Mouse (Mus musculus): ENCODE data around the gene Pkdrej.
"Not testable (repeated sequence)": the region's sequence is repeated elsewhere in the genome, so short reads cannot be mapped to it uniquely, and the experiment has no call there.

Gene Pkdrej

DNA sequence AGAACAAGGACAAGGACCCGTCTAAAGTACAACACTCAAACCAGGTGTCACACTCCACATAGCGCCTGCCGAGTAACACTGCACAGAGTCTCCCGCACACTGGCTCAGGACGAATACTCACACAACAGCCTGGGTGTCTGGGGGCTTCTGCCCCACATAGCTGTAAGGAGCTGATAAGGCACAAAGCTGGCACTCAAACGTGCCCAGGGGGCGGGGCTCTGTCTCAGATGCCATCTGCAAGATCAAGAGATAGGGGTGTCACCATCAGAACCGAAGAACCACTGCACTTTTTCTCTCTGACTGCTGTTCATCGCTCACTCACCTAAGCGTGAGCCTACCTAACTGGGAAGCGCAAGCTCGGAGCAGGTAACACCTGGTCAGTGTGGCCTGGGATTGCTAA, 12.4 kb downstream of the Pkdrej start:
- peak; percentile 32 for DNase-seq (ENCODE audit: low read depth)

DNA sequence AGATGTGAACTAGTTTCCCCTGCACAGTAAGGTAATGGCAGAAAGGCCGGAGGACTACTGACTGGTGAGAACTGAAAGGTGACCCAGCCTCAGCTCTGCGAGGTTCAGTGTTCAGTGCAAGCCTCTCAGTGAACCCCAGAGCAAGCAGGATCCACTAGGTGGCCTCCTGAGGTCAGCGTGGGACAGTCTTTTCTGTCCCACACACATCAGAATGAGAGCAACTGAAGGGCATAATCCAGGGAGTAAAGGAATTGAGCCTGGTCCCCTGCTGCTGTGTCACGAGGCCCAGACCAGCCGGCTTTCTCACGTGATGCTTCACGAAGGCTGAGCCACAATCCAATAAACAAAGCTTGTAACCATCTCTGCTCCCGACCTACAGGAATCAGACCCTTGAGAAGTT, 13.1 kb downstream of the Pkdrej start:
- no peak for DNase-seq (ENCODE audit: low read depth)

DNA sequence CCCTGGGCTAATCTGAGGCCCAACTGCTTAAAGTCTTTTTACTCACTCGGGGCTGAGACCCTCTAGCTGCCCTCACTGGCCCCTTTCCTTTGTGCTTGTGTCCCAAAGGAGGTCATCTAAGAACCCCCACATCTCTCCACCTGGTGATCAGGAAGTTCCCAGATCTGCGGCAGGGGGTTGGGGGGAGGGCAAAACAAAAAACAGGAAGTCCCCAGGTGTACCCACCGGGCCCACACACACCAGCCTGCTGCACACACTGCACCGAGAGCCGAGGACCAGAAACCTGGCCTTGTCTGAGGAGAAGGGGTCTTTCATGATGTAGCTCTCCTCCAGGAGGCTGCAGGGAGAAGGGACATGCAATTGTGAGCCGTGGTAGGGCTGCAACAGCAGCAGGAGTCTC, 13.5 kb downstream of the Pkdrej start:
- no peak for DNase-seq (ENCODE audit: low read depth)

DNA sequence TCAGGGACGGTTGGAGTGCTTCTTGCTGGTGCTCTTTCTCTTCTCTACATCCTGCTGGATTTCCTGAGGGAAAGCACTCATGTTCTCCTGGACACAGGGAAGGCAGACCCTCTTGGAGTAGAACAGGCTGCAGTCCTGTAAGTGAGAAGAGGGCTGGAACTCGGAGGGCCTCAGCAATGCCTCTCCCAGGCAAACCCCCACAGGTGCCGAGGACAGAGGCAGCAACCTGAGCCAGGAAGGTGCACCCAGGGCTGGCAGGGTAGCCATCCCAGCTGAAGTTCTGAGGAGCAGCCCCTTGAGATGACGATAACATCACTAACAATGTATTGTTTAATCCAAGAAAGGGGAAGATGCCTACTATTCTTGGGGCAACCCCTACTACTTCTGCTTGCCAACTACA, 14.1 kb downstream of the Pkdrej start:
- no peak for DNase-seq (ENCODE audit: low read depth)

DNA sequence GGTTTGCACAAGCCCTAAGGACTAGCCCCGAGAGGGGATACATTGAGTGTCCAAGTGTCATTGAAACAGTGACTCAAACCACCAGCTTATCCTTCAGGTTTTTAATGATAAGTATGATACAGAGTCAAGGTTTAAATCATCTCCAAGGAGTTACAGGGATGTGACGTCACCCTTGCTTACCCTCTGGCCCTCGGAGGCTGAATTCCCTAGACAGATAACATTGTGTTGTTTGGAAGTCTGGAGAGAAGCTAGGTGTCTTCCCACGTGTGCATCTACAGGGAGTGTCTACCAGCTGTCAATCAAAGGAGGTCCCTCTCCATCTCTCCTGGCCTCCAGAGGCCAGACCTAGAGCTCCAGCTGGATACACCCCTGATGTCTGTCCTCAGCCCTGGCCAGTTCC, 14.6 kb downstream of the Pkdrej start:
- DNase-seq (ENCODE audit: low read depth) = no peak

DNA sequence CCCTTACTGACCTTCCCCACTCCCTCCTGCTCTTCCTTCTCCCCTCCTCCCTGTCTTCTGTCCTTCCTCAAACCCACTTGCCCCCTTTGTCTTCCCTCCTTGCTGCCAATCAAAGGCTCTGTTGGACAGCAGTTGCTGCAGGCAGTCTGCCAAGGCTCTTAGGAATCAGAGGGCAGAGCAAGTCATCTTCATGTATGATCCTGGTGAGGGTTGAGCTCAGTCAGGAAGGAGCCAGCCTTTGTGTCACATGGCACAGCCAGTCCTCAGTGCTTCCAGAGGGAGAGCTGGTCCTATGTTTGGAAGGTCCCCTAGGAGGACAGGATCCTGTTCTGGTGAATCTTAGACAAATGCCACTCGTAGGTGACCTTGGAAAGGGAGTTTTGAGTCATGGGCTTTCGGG, 18.6 kb downstream of the Pkdrej start:
- no peak for DNase-seq (ENCODE audit: low read depth)

DNA sequence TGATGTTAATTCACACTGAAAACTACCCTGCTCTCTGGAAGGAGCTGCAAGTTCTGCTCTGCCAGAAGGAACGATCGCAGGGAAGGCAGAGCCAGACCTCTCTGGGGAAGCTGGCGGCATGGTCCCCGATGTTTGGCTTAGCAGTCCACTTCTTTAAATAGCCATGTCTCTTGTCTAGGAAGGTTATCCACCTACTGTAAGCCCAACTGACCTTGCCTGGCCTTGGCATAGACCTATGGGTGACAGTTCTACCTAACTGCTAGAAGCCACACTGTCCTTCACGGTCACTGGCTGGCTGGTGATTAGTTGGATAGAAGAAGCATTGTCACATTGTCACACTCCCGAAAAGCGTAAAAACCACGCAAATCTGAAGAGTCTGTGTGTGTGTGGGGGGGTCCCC, 22.9 kb downstream of the Pkdrej start:
- DNase-seq (ENCODE audit: low read depth) = no peak

GRCm38 (mm10) chr15:85795516-85795915, 26.0 kb downstream of the Pkdrej start:
- DNase-seq (ENCODE audit: low read depth) = no peak

GRCm38 (mm10) chr15:85792819-85793218, 28.7 kb downstream of the Pkdrej start:
- no peak for DNase-seq (ENCODE audit: low read depth)

DNA sequence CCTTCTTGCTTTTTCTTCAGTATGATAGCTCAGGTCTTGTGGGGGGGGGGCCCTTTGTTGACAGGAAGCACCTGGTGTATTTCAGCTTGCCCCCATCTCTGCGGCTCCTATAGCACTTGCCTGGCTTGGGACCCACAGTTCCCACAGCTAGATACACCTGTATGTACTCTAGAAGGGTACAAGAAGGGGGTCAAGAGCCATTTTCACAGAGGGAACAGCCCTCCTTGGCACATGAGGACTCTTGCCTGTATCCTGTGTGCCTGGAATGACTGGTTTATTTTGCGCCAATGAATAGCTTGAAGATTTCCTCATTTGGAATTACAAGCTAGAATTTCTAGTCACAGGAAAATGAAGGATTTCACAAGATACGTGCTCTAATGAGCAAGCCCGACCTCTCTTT, 30.1 kb downstream of the Pkdrej start:
- no peak for DNase-seq (ENCODE audit: low read depth)

DNA sequence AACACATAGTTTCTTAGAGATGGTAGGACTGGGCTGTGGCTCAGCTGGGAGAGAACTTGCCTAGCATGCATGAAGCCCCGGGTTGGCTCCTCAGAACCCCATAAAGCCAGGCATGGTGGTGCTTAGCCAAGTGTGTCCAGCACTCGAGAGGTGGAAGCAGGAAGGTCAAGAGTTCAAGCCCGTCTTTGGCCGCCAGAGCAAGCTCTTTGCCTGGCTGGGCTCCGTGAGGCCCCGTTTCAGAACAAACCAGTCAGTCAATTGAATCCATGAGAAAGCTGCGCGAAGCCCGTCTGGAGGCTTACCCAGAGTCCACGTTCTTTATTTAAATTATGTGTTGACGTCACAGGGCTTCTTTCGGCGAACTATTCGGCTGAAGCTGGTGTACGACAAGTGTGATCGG, 32.9 kb downstream of the Pkdrej start:
- no peak for DNase-seq (ENCODE audit: low read depth)

DNA sequence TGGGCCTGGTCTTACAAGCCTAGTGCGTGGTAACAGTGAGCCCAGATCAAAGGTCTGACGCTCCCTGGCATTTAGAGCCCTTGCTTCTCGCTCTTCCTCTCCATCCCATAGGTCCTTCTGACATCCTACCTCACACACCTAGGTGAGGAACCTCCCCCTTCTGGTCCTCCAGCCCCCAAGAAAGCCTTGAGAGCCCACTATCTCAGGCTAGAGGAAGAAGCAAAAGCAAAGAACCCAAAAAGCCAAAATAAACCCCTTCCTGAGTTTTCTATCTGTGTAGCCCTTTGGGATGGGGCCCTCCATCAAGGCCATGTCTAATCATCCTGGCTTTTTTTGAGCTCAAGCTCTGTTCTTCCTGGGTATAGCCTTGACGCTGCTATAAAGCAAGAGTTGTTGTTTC, 33.5 kb downstream of the Pkdrej start:
- no peak for DNase-seq (ENCODE audit: low read depth)

GRCm38 (mm10) chr15:85787482-85787881, 34.1 kb downstream of the Pkdrej start:
- DNase-seq (ENCODE audit: low read depth) = no peak

DNA sequence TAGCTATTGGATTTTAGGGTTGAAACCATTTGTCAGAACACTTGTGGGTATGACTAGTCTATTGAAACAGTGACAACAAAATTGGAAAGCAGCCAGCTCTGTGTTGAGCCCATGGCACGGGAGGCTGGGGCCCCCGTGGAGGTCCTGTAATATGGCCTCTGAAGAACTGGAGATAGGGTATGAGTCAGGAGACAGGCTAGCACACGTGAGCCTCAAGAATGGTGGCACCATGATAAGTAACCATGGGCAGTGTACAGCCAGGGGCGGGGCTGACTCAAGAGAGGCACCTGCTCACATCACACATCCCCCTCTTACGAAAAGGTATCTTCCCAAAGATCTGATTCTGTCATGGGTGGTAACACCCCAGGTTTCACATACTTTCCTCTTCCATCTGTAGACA, 34.8 kb downstream of the Pkdrej start:
- DNase-seq (ENCODE audit: low read depth) = no peak

DNA sequence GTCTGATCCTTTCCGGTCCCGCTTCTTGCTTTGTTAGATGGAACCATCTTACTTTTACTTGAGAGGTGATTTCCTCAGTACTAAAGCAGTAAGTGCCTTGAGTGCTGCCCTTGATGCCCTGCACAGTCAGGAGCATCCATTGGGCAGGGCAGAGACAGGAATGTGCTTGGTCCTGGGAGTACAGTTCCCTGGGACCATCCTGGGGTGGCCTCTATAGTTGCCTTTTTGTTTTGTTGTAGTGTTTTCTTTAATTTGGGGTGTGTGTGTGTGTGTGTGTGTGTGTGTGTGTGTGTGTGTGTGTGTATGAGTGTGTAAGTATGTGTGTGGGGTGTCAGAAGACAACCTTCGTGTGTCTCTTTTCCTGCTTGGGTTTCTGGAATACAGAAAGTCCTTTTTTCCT, 37.2 kb downstream of the Pkdrej start:
- no peak for DNase-seq (ENCODE audit: low read depth)

GRCm38 (mm10) chr15:85783146-85783545, 38.4 kb downstream of the Pkdrej start:
- DNase-seq (ENCODE audit: low read depth) = peak; percentile 8

GRCm38 (mm10) chr15:85778891-85779290, 42.6 kb downstream of the Pkdrej start:
- not testable (repeated sequence) for DNase-seq (ENCODE audit: low read depth)

DNA sequence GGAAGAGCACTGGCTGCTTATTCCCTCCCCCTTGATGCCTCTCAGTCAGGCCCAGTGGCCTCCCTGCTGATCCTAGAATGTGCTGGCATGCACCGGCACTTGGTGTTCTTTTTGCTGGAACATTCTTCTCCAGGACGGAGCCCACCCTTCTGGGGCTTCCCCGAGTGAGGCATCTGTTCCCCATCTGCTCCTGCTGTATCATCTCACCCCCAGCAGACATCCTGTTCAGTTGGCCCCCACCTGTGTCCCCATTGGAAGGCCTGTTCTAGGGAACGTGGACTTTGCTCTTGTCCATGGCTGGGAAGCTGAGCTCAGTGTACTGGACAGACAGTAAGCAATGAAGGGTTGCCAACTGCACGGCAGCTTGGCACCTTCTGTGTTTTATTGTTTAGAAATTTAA, 44.8 kb downstream of the Pkdrej start:
- no peak for DNase-seq (ENCODE audit: low read depth)

- no peak for DNase-seq (ENCODE audit: low read depth)
These were observed 45.3 kb downstream of the Pkdrej start for GRCm38 (mm10) chr15:85776241-85776640.

DNA sequence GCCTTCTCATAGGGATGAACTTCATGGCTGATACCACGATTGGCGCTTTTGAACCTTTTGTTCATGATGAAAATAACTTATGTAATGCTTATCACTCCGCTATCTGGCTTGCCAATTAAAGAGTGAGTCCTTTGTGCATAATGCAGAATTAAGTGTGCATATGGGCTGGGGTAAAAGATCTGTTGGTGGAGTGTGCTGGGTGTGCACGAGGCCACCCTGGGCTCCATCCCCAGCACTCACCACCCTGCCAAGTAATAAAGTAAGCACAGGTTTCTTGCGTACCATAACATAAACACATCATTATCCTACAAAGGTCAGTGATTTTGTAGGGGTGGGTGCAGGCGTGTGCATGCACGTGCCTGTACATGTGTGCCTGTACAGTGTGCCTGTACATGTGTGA, 46.5 kb downstream of the Pkdrej start:
- no peak for DNase-seq (ENCODE audit: low read depth)

- DNase-seq (ENCODE audit: low read depth) = no peak
These were observed 47.1 kb downstream of the Pkdrej start for GRCm38 (mm10) chr15:85774419-85774818.

DNA sequence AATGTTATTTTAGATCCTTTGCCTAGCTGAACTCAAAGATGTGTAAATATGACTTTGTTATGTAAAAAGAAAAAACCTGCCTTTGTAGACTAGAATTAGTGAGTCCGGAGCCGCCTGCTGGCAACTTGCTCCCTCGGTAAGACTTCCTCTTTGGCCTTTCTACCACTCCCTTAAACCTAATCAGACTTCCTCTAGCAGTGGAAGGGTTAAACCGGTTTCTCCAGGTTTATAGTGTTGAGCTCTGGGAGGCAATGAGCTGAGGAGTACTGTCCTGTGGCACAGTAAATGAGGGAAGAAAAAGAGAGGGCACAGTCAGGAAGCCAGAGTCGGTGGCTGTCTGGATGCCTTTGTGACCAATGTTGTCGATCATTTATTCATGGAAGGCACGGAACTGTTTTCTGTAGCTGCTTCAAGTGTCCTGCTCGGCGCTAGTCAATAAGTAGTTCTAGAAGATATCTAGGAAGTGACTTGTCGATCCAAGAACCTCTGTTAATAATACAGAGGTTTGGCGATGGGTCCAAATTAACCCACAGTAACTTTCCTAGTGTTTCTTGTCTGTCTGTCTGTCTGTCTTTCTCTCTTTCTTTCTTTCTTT, 49.3 kb downstream of the Pkdrej start:
- no peak for DNase-seq (ENCODE audit: low read depth)

GRCm38 (mm10) chr15:85771306-85772121, 50.0 kb downstream of the Pkdrej start:
- DNase-seq (ENCODE audit: low read depth) = no peak

DNA sequence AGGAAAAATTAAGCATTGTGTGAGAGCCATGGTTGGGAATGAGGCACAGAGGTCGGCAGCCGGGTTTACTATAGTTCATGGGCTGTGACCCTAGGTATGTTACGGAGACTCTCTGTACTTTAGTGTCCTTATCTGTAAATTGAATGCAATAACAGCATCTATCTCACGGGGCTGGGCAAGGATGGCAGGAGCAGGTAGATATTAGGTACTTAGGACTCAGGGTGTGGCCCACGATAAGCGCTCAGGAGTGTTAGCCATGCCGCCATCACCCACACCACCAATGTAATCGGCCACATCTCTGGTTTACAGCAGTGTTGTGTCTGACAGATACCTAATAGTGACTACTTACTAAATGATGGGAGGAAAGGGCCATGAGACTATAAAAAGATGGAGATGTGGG, 52.5 kb downstream of the Pkdrej start:
- no peak for DNase-seq (ENCODE audit: low read depth)

Measured in naive thymus-derived CD4-positive, alpha-beta T cell, adult 2 months (primary cell).